12 mouse cellular contexts compared by ENCODE assay signal in genomic region chr2:6112619-6113018, GRCm38 (mm10). TPM values are rescaled to one million over a fixed set of nuclear protein-coding genes. Genes with fewer than 3 reads are reported as not detected.
"Had no signal": no experiment of that assay in that cellular context is flagged by ENCODE, and none has a peak within 500 bp of the region (broad histone marks: within the 10 kb centered on the region; RNA-seq: fewer than 3 reads in every experiment).

No protein-coding gene starts in this region.

- H3K9ac ChIP-seq: limb, embryonic 13.5 days; liver, embryonic 14.5 days; midbrain, embryonic 13.5 days had no signal

- H3K4me1 ChIP-seq: limb, embryonic 13.5 days; midbrain, embryonic 13.5 days had no signal

- H3K4me2 ChIP-seq: limb, embryonic 13.5 days; midbrain, embryonic 13.5 days had no signal

- H3K36me3 ChIP-seq: limb, embryonic 13.5 days; midbrain, embryonic 13.5 days had no signal

- DNase-seq: kidney, adult 8-10 months; kidney, postnatal 36 days; layer of hippocampus, adult 9-11 months; layer of hippocampus, postnatal 36 days; lung, adult 18-20 months; right cerebral cortex, postnatal 25 days; thymus, adult 18-20 months; thymus, postnatal 14 days had no signal

- H3K9me3 ChIP-seq: limb, embryonic 13.5 days; midbrain, embryonic 13.5 days had no signal

- H3K27me3 ChIP-seq: limb, embryonic 13.5 days; midbrain, embryonic 13.5 days had no signal

- H3K4me3 ChIP-seq: limb, embryonic 13.5 days; midbrain, embryonic 13.5 days had no signal

- ATAC-seq: midbrain, embryonic 13.5 days had no signal

- H3K27ac ChIP-seq: limb, embryonic 13.5 days; liver, embryonic 14.5 days; midbrain, embryonic 13.5 days had no signal

RNA-seq across cellular contexts. Expression of gene Proser2, which starts 17.4 kb away (rescaled TPM):
- total RNA-seq: megakaryocyte-erythroid progenitor cell, adult 5-6 weeks had no signal
